Comparison of ENCODE assay signal across 9 mouse cellular contexts in genomic region chr6:67530992-67531821, GRCm38 (mm10). TPM values are rescaled to one million over a fixed set of nuclear protein-coding genes. Genes with fewer than 3 reads are reported as not detected.
DNase-seq lines count a peak whose midpoint lies in the region; ATAC-seq lines count a peak whose summit lies in the region.
"Had no signal": no experiment of that assay in that cellular context is flagged by ENCODE, and none has a peak within 500 bp of the region (broad histone marks: within the 10 kb centered on the region; RNA-seq: fewer than 3 reads in every experiment).

No protein-coding gene starts in this region.

- no peak overlapping the region for H3K9ac ChIP-seq in kidney, embryonic 14.5 days (ENCODE audit: low read depth, low read length)

- H3K4me1 ChIP-seq in kidney, embryonic 14.5 days (ENCODE audit: control insufficient read depth, insufficient read depth, low read length): peaks cover 4% of the 10 kb centered on the region; the same call in 1 of the 2 replicates

- peak overlapping the region; percentile 69; the same call in 1 of the 2 replicates for H3K27ac ChIP-seq in kidney, embryonic 14.5 days (ENCODE audit: low read depth, low read length)

- ATAC-seq in kidney, embryonic 14.5 days (ENCODE audit: low FRiP score, low TSS enrichment): no peak

- no peaks in the 10 kb centered on the region for H3K36me3 ChIP-seq in kidney, embryonic 14.5 days (ENCODE audit: control insufficient read depth, insufficient read depth, low read length)

- H3K4me3 ChIP-seq in kidney, embryonic 14.5 days (ENCODE audit: low read length): no peak overlapping the region

- DNase-seq in adrenal gland, postnatal 25 days: peak; percentile 8
- DNase-seq in adrenal gland, postnatal 4 days (ENCODE audit: low spot score in 2 of 2): no peak
- DNase-seq in spleen, postnatal 36 days (ENCODE audit: low spot score in 2 of 2): peak; percentile 24 to 35
- no peak for DNase-seq in spleen, postnatal 4 days (ENCODE audit: low spot score in 2 of 2)
- DNase-seq in thymus, postnatal 14 days: peak; percentile 37
- DNase-seq in ovary, adult 18-20 months (ENCODE audit: low spot score): no peak
- no peak for DNase-seq in urinary bladder, postnatal 4 days (ENCODE audit: low spot score in 2 of 2)

- 43% methylated on average over 9 of the region's 9 CpGs for WGBS in kidney, embryonic 14.5 days

- H3K9me3 ChIP-seq in kidney, embryonic 14.5 days (ENCODE audit: control insufficient read depth, low read length): no peaks in the 10 kb centered on the region

- no peak overlapping the region for H3K4me2 ChIP-seq in kidney, embryonic 14.5 days (replicated peaks; ENCODE audit: low read depth, low read length)

- peaks cover 42% of the 10 kb centered on the region for H3K27me3 ChIP-seq in kidney, embryonic 14.5 days (ENCODE audit: control insufficient read depth, insufficient read depth, low read length)

RNA-seq across cellular contexts. Expression of gene Tacstd2, which starts 4.4 kb away (rescaled TPM):
- total RNA-seq in adrenal gland, postnatal 25 days (2021): not detected in 2 replicates
- 1 to 10 TPM in 1 of 2 experiments, under 1 TPM in 1; 0.23 to 3.4 TPM for total RNA-seq in adrenal gland, postnatal 4 days (2021)
- polyA plus RNA-seq in kidney, embryonic 14.5 days (2014; fragmentation: Nextera tagmentation; extraction: Ambion mirVana): 86.1 and 96.9 TPM in 2 replicates

RNA-seq across cellular contexts. Expression of gene Il23r, which starts 39.6 kb away (rescaled TPM):
- total RNA-seq in adrenal gland, postnatal 25 days (2021): 2.3 and 2.8 TPM in 2 replicates
- under 1 TPM; 0.28 to 0.39 TPM for total RNA-seq in adrenal gland, postnatal 4 days (2021)
- polyA plus RNA-seq in kidney, embryonic 14.5 days (2014; fragmentation: Nextera tagmentation; extraction: Ambion mirVana): not detected in 2 replicates
- total RNA-seq: common myeloid progenitor, adult 5-6 weeks had no signal

Comparison
In these comparisons a context has a peak if more than half of its experiments do, and no peak if none do; other contexts are left out.
1. DNase-seq: peak in adrenal gland, postnatal 25 days (single experiment), spleen, postnatal 36 days (2 of 2) and thymus, postnatal 14 days (single experiment); none in adrenal gland, postnatal 4 days (0 of 2), spleen, postnatal 4 days (0 of 2), ovary, adult 18-20 months (single experiment) and urinary bladder, postnatal 4 days (0 of 2).